Mouse (Mus musculus): ENCODE data around the gene St3gal5.
A peak's percentile ranks its signal among the peaks of the same experiment; 100 is the strongest.

DNA sequence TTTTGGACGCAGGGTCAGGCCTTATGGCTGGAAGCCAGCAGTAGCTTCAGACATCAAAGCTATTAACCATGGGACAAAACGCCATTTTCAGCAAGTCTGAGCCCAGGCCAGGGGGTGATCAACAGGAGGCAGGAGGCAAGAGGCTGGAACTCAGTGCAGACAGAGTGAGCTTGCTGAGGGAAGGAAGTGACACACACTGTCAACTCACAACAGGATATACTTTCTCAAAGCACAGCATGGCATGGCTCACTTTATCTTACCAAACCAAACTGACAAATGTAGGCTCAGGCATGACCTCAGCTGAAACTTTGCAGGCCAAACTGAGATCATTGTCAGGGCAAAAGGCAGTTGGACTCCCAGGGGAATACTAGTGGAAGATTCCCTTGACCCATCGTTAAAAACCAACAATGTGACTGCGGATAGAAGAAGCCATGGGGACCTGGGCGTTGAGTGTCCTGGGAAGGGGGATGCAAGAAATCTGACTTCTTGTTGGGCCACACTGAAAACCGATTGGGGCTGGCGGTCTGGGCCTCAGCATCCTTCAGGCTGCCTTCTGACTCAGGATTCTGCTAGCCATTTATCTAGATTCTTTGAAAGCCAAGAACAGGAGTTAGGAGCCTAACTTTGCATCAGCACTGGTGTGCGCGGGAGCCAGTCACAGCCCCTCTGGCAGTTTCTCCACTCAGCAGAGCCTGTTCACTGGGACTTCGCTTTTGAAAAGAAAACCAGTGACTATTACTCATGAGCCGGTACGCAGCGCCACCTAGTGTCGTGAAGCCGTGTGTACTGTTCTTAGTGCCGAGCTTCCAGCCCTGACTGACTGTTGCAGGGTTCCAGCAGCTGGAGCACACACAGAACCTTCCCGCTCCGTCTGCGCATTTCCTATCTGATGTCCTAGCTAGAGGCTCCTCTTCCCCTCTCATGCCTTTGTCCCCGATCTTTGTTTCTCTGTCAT is 67.2 kb downstream of the St3gal5 start:
- TF ChIP-seq CTCF (IDR thresholded peaks at IDR 0.05; ENCODE audit: control insufficient read depth, insufficient read depth, insufficient read length) (peak; percentile 91), MYOD1 (IDR thresholded peaks at IDR 0.05; ENCODE audit: control insufficient read depth, insufficient read length, low read depth) (no peak), MAX (IDR thresholded peaks at IDR 0.05) (peak; percentile 36)
